Comparison of ENCODE assay signal across 14 mouse cellular contexts in the genomic region with DNA sequence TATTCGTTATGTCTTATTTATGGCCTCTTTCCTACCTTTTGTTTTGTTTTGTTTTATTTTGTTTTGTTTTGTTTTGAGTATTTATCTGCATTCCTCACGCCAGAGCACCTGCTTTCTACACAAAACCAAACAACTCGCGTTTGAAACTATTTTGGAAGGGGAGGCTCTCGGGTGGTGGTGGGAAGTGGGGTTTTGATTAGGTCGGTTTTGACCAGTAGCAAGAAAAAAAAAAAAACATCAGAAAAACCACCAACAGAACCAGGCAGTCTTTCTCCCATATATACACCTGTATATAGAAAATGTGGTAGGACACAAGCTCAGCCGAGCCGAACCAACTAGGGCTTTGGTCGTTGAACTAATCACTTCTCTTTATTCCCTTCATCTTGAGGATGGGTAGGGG. TPM values are rescaled to one million over a fixed set of nuclear protein-coding genes. Genes with fewer than 3 reads are reported as not detected.
DNase-seq lines count a peak whose midpoint lies in the region; ATAC-seq and TF ChIP-seq lines count a peak whose summit lies in the region.
"Had no signal": no experiment of that assay in that cellular context is flagged by ENCODE, and none has a peak within 500 bp of the region (broad histone marks: within the 10 kb centered on the region; RNA-seq: fewer than 3 reads in every experiment).

No protein-coding gene starts in this region.

- peak overlapping the region; percentile 20; the same call in 1 of the 2 replicates for H3K4me3 ChIP-seq in heart, embryonic 11.5 days (ENCODE audit: low read depth, low read length)
- no peak overlapping the region for H3K4me3 ChIP-seq in midbrain, embryonic 14.5 days (replicated peaks; ENCODE audit: low read depth, low read length)
- H3K4me3 ChIP-seq in midbrain, embryonic 16.5 days (ENCODE audit: low read depth, low read length) = no peak overlapping the region
- peak overlapping the region; percentile 28 for H3K4me3 ChIP-seq in intestine, embryonic 16.5 days (ENCODE audit: low read length)
- 0 out of 2 replicates have a peak overlapping the region, but pooled peaks have one; percentile 24 for H3K4me3 ChIP-seq in stomach, postnatal 0 days (ENCODE audit: low read depth, low read length)

- H3K9ac ChIP-seq in heart, embryonic 11.5 days (ENCODE audit: low read depth, low read length) = no peak overlapping the region
- H3K9ac ChIP-seq in midbrain, embryonic 14.5 days (replicated peaks; ENCODE audit: low read length) = no peak overlapping the region
- H3K9ac ChIP-seq in midbrain, embryonic 16.5 days (ENCODE audit: low read depth, low read length) = no peak overlapping the region
- no peak overlapping the region for H3K9ac ChIP-seq in intestine, embryonic 16.5 days (ENCODE audit: low read depth, low read length)
- H3K9ac ChIP-seq in stomach, postnatal 0 days (ENCODE audit: low read length) = no peak overlapping the region
- H3K9ac ChIP-seq: forebrain, postnatal 0 days had no signal

- H3K9me3 ChIP-seq in heart, embryonic 11.5 days (replicated peaks; ENCODE audit: control insufficient read depth, low read length) = no peaks in the 10 kb centered on the region
- no peaks in the 10 kb centered on the region for H3K9me3 ChIP-seq in midbrain, embryonic 14.5 days (ENCODE audit: control insufficient read depth, low read length)
- H3K9me3 ChIP-seq in midbrain, embryonic 16.5 days (replicated peaks; ENCODE audit: control insufficient read depth, low read length, poor library complexity, severe bottlenecking) = no peaks in the 10 kb centered on the region
- no peaks in the 10 kb centered on the region for H3K9me3 ChIP-seq in intestine, embryonic 16.5 days (ENCODE audit: control insufficient read depth, low read length)
- H3K9me3 ChIP-seq in stomach, postnatal 0 days (ENCODE audit: control insufficient read depth, low read length) = no peaks in the 10 kb centered on the region

- TF ChIP-seq CTCF in stomach, postnatal 0 days (IDR thresholded peaks at IDR 0.05; ENCODE audit: low read depth) = no peak

- intact Hi-C loops in heart, postnatal 10 days (cut with DNase I) = loop anchor here (2.0 to 5.0 kb wide), 3 partner anchors 15 to 194 kb away; a partner anchor contains a TSS

- H3K36me3 ChIP-seq in heart, embryonic 11.5 days (ENCODE audit: control insufficient read depth, insufficient read depth, low read length) = no peaks in the 10 kb centered on the region
- no peaks in the 10 kb centered on the region for H3K36me3 ChIP-seq in midbrain, embryonic 14.5 days (ENCODE audit: control insufficient read depth, insufficient read depth, low read length)
- H3K36me3 ChIP-seq in midbrain, embryonic 16.5 days (ENCODE audit: control insufficient read depth, insufficient read depth, low read length) = no peaks in the 10 kb centered on the region
- no peaks in the 10 kb centered on the region for H3K36me3 ChIP-seq in intestine, embryonic 16.5 days (ENCODE audit: control insufficient read depth, insufficient read depth, low read length)
- H3K36me3 ChIP-seq in stomach, postnatal 0 days (ENCODE audit: control insufficient read depth, insufficient read depth, low read length) = no peaks in the 10 kb centered on the region

- WGBS in heart, embryonic 11.5 days (ENCODE audit: insufficient replicate concordance) = under 1% methylated on average over 9 of the region's 9 CpGs
- 2% methylated on average over 9 of the region's 9 CpGs for WGBS in midbrain, embryonic 14.5 days
- WGBS in midbrain, embryonic 16.5 days = under 1% methylated on average over 9 of the region's 9 CpGs
- WGBS in intestine, embryonic 16.5 days = 1% methylated on average over 9 of the region's 9 CpGs
- WGBS in stomach, postnatal 0 days = 3% methylated on average over 9 of the region's 9 CpGs

- DNase-seq in heart, postnatal 10 days = no peak
- peak; percentile 27 for DNase-seq in midbrain, embryonic 14.5 days
- no peak for DNase-seq in stomach, postnatal 0 days (ENCODE audit: low spot score)
- DNase-seq in left cerebral cortex, adult 18-20 months (ENCODE audit: low spot score in 2 of 2) = no peak
- DNase-seq in adrenal gland, postnatal 36 days = no peak
- DNase-seq: lung, postnatal 10 days; right cerebral cortex, postnatal 14 days had no signal

- TF ChIP-seq EP300 in stomach, postnatal 0 days (optimal IDR thresholded peaks at IDR 0.05) = no peak

- peaks cover 74% of the 10 kb centered on the region for H3K27me3 ChIP-seq in heart, embryonic 11.5 days (ENCODE audit: control insufficient read depth, insufficient read depth, low read length)
- H3K27me3 ChIP-seq in midbrain, embryonic 14.5 days (ENCODE audit: control insufficient read depth, insufficient read depth, low read length) = peaks cover 79% of the 10 kb centered on the region
- peaks cover 41% of the 10 kb centered on the region for H3K27me3 ChIP-seq in midbrain, embryonic 16.5 days (ENCODE audit: control insufficient read depth, insufficient read depth, low read depth, low read length)
- peaks cover 72% of the 10 kb centered on the region for H3K27me3 ChIP-seq in intestine, embryonic 16.5 days (replicated peaks; ENCODE audit: control insufficient read depth, insufficient read depth, low read length)
- H3K27me3 ChIP-seq in stomach, postnatal 0 days (ENCODE audit: control insufficient read depth, insufficient read depth, low read length) = peaks cover 31% of the 10 kb centered on the region; the same call in 1 of the 2 replicates

- no peak for ATAC-seq in heart, embryonic 11.5 days (replicated peaks; ENCODE audit: insufficient number of reproducible peaks, low FRiP score, low TSS enrichment)
- no peak for ATAC-seq in midbrain, embryonic 14.5 days (ENCODE audit: low FRiP score, low TSS enrichment)
- no peak for ATAC-seq in midbrain, embryonic 16.5 days
- ATAC-seq in intestine, embryonic 16.5 days = no peak
- no peak for ATAC-seq in stomach, postnatal 0 days (ENCODE audit: low FRiP score, low TSS enrichment)
- ATAC-seq: forebrain, postnatal 0 days had no signal

- H3K27ac ChIP-seq in heart, embryonic 11.5 days (ENCODE audit: low read depth, low read length) = no peak overlapping the region
- no peak overlapping the region for H3K27ac ChIP-seq in midbrain, embryonic 14.5 days (replicated peaks; ENCODE audit: low read depth, low read length)
- H3K27ac ChIP-seq in midbrain, embryonic 16.5 days (ENCODE audit: low read length) = no peak overlapping the region
- H3K27ac ChIP-seq in intestine, embryonic 16.5 days (ENCODE audit: low read length) = no peak overlapping the region
- no peak overlapping the region for H3K27ac ChIP-seq in stomach, postnatal 0 days (replicated peaks)

- H3K4me2 ChIP-seq in heart, embryonic 11.5 days = no peak overlapping the region; the same call in 1 of the 2 replicates
- H3K4me2 ChIP-seq in midbrain, embryonic 14.5 days (ENCODE audit: low read length) = no peak overlapping the region
- H3K4me2 ChIP-seq in midbrain, embryonic 16.5 days (ENCODE audit: low read length) = no peak overlapping the region
- H3K4me2 ChIP-seq in intestine, embryonic 16.5 days (ENCODE audit: low read depth, low read length) = peak overlapping the region; percentile 37; the same call in 1 of the 2 replicates
- peak overlapping the region; percentile 34; the same call in 1 of the 2 replicates for H3K4me2 ChIP-seq in stomach, postnatal 0 days (replicated peaks; ENCODE audit: low read depth)

- H3K4me1 ChIP-seq in heart, embryonic 11.5 days (ENCODE audit: control insufficient read depth, insufficient read depth, low read length) = peaks cover 1% of the 10 kb centered on the region
- H3K4me1 ChIP-seq in midbrain, embryonic 14.5 days (ENCODE audit: control insufficient read depth, insufficient read depth, low read length) = peaks cover 12% of the 10 kb centered on the region
- H3K4me1 ChIP-seq in midbrain, embryonic 16.5 days (ENCODE audit: control insufficient read depth, insufficient read depth, low read length) = peaks cover 14% of the 10 kb centered on the region
- H3K4me1 ChIP-seq in intestine, embryonic 16.5 days (ENCODE audit: control insufficient read depth, insufficient read depth, low read length) = peaks cover 14% of the 10 kb centered on the region
- H3K4me1 ChIP-seq in stomach, postnatal 0 days (replicated peaks; ENCODE audit: control insufficient read depth, insufficient read depth) = no peaks in the 10 kb centered on the region; the same call in 1 of the 2 replicates

RNA-seq across cellular contexts. Expression of a gene that starts 3.9 kb away (rescaled TPM):
- polyA plus RNA-seq in heart, embryonic 11.5 days (2014; fragmentation: Nextera tagmentation; extraction: Ambion mirVana) = 147 and 148 TPM in 2 replicates
- 10 to 100 TPM; 45.9 to 48.4 TPM for total RNA-seq in heart, postnatal 10 days (2021)
- 167 and 169 TPM in 2 replicates for polyA plus RNA-seq in midbrain, embryonic 14.5 days (2014; fragmentation: Nextera tagmentation; extraction: Ambion mirVana)
- 146 and 160 TPM in 2 replicates for polyA plus RNA-seq in midbrain, embryonic 16.5 days (2015; fragmentation: Nextera tagmentation; extraction: Ambion mirVana)
- 162 and 193 TPM in 2 replicates for polyA plus RNA-seq in intestine, embryonic 16.5 days (2015; fragmentation: Nextera tagmentation; extraction: Ambion mirVana)
- polyA plus RNA-seq in stomach, postnatal 0 days (2015; fragmentation: Nextera tagmentation; extraction: Ambion mirVana) = 78.5 and 86.0 TPM in 2 replicates
- total RNA-seq in left cerebral cortex, adult 18-20 months (2021) = 10 to 100 TPM; 65.5 to 71.7 TPM
- 10 to 100 TPM; 74.7 to 79.1 TPM for total RNA-seq in adrenal gland, postnatal 36 days (2021)

RNA-seq across cellular contexts. Expression of a gene that starts 7.5 kb away (rescaled TPM):
- polyA plus RNA-seq in heart, embryonic 11.5 days (2014; fragmentation: Nextera tagmentation; extraction: Ambion mirVana) = not detected in 2 replicates
- total RNA-seq in heart, postnatal 10 days (2021) = not detected
- 0.07 and 0.09 TPM in 2 replicates for polyA plus RNA-seq in midbrain, embryonic 14.5 days (2014; fragmentation: Nextera tagmentation; extraction: Ambion mirVana)
- 0.57 and 1.7 TPM in 2 replicates for polyA plus RNA-seq in midbrain, embryonic 16.5 days (2015; fragmentation: Nextera tagmentation; extraction: Ambion mirVana)
- 0.39 and 0.68 TPM in 2 replicates for polyA plus RNA-seq in intestine, embryonic 16.5 days (2015; fragmentation: Nextera tagmentation; extraction: Ambion mirVana)
- polyA plus RNA-seq in stomach, postnatal 0 days (2015; fragmentation: Nextera tagmentation; extraction: Ambion mirVana) = 0.34 and 0.74 TPM in 2 replicates
- total RNA-seq in left cerebral cortex, adult 18-20 months (2021) = not detected
- not detected for total RNA-seq in adrenal gland, postnatal 36 days (2021)
- total RNA-seq: heart, postnatal 14 days; left cerebral cortex, postnatal 36 days had no signal
- polyA plus RNA-seq: cortical plate, adult 2 months had no signal

RNA-seq across cellular contexts. Expression of a gene that starts 13.4 kb away (rescaled TPM):
- polyA plus RNA-seq in heart, embryonic 11.5 days (2014; fragmentation: Nextera tagmentation; extraction: Ambion mirVana) = not detected in 2 replicates
- not detected for total RNA-seq in heart, postnatal 10 days (2021)
- polyA plus RNA-seq in midbrain, embryonic 14.5 days (2014; fragmentation: Nextera tagmentation; extraction: Ambion mirVana) = 0.15 and 0.33 TPM in 2 replicates
- 0.20 and 0.85 TPM in 2 replicates for polyA plus RNA-seq in midbrain, embryonic 16.5 days (2015; fragmentation: Nextera tagmentation; extraction: Ambion mirVana)
- 0.53 and 0.54 TPM in 2 replicates for polyA plus RNA-seq in intestine, embryonic 16.5 days (2015; fragmentation: Nextera tagmentation; extraction: Ambion mirVana)
- polyA plus RNA-seq in stomach, postnatal 0 days (2015; fragmentation: Nextera tagmentation; extraction: Ambion mirVana) = 0.82 and 1.1 TPM in 2 replicates
- not detected for total RNA-seq in left cerebral cortex, adult 18-20 months (2021)
- not detected for total RNA-seq in adrenal gland, postnatal 36 days (2021)
- total RNA-seq: heart, postnatal 14 days; left cerebral cortex, postnatal 36 days had no signal
- polyA plus RNA-seq: cortical plate, adult 2 months had no signal

Comparison
In these comparisons a context has a peak if more than half of its experiments do, and no peak if none do; other contexts are left out.
1. H3K4me2 ChIP-seq: peak in intestine, embryonic 16.5 days (single experiment) and stomach, postnatal 0 days (single experiment); none in heart, embryonic 11.5 days (single experiment), midbrain, embryonic 14.5 days (single experiment) and midbrain, embryonic 16.5 days (single experiment).
2. H3K4me3 ChIP-seq: peak in heart, embryonic 11.5 days (single experiment), intestine, embryonic 16.5 days (single experiment) and stomach, postnatal 0 days (single experiment); none in midbrain, embryonic 14.5 days (single experiment) and midbrain, embryonic 16.5 days (single experiment).